Mouse (Mus musculus): ENCODE data around the gene Cstf2. TPM values are rescaled to one million over a fixed set of nuclear protein-coding genes. Genes with fewer than 3 reads are reported as not detected.

Cstf2 gene
- total RNA-seq (2015; ENCODE audit: low replicate concordance): 16.3 and 23.0 TPM in 2 replicates
- 20.9 and 24.5 TPM in 2 replicates for total RNA-seq (2017; ENCODE audit: low replicate concordance)

DNA sequence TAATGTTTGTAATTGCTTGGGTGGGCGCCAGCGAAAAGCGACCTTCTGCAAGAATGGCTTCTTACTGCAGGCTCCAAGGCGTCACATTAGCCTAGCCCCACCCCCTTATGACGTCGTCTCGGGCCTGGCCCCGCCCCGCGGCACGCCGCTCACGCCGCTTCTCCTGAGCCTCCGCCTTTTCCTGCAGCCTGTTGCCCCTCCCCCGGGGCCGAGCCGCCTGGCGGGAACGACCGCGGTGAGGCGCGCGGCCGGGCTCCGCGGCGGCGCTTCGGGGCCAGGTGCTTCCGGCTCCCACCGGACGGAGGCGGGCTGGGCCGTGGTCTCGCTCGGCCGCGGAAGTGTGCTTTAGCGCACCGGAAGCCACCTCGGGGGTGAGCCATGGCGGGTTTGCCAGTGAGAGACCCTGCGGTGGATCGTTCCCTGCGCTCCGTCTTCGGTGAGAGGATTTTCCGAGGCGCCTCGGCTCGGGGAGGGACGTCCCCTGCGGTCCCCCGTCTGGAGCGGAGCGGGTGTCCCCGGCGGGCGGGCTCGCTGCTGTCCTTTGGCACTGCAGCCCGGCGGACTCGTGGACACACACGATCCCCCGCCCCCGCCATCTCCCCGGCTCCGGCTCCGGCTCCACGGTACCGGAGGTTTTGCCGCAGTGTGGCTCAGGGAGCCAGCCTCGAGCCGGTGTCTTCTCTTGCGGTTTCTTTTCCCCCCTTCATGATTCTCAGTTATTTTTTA lies at the start of gene Cstf2:
Cstf2 (plus strand) TSS at position 201 of the 726 bp plus-strand sequence.
- ATAC-seq (replicated peaks; ENCODE audit: low FRiP score, poor library complexity, severe bottlenecking): peak; percentile 100

DNA sequence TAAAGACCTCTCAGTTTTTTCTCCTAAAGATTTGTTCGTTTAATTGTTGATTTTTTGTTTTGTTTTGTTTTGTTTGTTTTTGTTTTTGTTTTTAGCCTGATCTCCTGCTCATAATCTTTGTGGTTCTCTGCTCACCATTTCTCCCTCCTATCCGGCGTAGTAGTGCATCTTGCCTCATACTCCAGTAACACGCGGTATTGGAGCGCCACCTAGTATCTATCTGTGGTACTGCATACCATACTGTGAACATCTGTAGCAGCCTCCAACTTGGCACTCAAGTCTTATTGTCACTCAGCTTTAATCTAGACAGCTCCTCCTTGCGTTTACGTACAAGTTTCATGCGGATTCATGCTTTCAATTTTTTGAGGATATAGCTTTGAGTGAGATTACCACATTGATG lies 40.0 kb upstream of the Cstf2 start:
- ATAC-seq (replicated peaks; ENCODE audit: low FRiP score, poor library complexity, severe bottlenecking): no peak

- ATAC-seq (replicated peaks; ENCODE audit: low FRiP score, poor library complexity, severe bottlenecking): no peak
Observed at GRCm38 (mm10) chrX:134020664-134021063, 38.3 kb upstream of the Cstf2 start.

DNA sequence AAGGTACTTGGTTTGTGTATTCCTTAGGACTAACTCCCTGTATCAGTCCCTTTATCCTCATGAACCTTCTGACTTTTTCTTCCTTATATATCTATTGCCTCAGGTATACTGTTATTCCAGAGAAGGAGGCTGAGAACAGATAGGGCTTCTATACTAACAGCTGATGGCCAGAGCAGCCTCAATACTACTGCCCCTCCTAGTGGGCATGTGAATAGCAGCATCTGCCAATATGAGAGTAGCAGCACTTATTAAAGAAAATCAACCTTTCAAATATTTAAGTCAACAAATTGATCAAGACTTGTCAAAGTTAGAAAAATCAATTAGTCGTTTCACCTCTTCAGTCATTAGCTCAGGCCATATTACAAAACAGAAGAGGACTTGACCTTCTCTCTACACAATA lies 10.0 kb upstream of the Cstf2 start:
- ATAC-seq (replicated peaks; ENCODE audit: low FRiP score, poor library complexity, severe bottlenecking): no peak

DNA sequence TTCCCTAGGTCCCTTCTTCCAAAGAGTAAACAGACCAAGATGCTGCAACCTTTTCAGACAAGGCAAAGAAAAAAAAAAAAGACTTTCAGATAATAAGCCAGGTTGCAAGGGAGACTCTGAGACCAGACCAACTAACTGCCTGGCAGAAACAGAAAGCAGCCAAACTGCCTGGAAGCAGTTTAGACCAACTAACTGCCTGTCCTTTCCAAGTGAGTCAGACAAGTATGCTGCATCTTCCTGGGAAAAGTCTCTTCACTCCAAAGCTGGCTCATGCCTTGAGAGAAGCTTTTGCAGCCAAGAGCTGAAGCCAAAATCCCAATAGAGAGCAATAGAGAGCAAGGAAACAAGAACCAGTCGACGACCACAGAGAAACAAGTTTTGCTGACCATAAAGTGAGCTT lies 2.1 kb upstream of the Cstf2 start:
- no peak for ATAC-seq (replicated peaks; ENCODE audit: low FRiP score, poor library complexity, severe bottlenecking)

- no peak for ATAC-seq (replicated peaks; ENCODE audit: low FRiP score, poor library complexity, severe bottlenecking)
Observed at GRCm38 (mm10) chrX:134058040-134058875, 729 bp upstream of the Cstf2 start.

DNA sequence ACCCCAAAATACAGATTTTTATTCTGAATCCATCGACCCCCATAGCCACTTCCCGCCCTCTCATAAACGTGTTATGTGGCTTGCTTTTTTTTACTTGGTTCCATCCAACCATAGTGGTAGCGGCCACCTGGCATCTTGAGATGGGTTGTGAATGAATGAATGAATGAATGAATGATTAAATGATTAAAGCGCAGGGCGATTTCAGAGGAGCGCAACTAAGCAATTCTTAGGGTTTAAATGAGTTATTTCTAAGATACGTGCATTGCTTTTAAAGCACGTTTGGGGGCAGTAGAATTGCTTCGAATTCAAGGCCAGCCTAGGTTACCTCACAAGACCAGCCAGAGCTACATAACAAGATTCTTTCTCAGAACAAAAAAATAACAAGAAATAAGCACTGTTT lies 777 bp downstream of the Cstf2 start:
- peak; percentile 36; the same call in 1 of the 2 replicates for ATAC-seq (replicated peaks; ENCODE audit: low FRiP score, poor library complexity, severe bottlenecking)

- ATAC-seq (replicated peaks; ENCODE audit: low FRiP score, poor library complexity, severe bottlenecking): no peak
Observed at GRCm38 (mm10) chrX:134085453-134085852, 26.5 kb downstream of the Cstf2 start.

- no peak for ATAC-seq (replicated peaks; ENCODE audit: low FRiP score, poor library complexity, severe bottlenecking)
Observed at GRCm38 (mm10) chrX:134102641-134103040, 43.7 kb downstream of the Cstf2 start.

DNA sequence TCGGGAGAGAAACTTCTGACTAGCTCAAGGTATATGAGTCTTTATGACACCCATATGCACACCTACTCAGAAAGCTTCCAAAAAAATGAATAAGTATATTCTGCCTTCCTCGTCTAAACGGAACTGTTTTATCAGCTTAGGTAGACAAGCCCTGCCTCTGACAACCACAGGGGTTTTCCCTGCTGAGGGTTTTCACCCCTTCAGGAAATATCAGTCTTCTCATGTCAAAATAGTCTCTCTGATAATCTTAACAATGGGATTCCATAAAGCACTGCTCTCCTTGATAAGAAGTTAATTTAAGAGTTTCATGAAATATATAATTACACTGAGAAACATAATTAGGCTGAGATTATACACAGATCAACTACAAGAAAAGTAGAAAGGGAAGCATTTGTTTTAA lies 52.8 kb downstream of the Cstf2 start:
- no peak for ATAC-seq (replicated peaks; ENCODE audit: low FRiP score, poor library complexity, severe bottlenecking)

DNA sequence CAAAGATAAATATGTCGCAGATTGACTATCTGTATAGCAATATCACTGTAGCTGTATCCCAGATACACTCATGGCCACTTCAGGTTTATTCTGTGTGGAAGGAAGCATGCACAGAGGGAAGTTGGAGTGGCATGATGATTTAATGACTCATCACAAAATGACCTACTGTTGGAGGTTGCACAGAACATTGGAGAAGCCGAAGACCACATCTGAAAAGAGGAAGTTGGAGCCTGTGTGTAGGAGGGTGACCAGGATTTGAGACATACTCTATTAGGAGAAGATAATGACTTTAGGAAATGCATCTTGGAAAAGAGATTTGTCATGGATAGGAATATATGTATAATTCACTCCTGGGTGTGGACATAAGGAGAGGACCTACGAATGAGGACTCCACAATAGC lies 57.4 kb downstream of the Cstf2 start:
- no peak for ATAC-seq (replicated peaks; ENCODE audit: low FRiP score, poor library complexity, severe bottlenecking)

GRCm38 (mm10) chrX:134128549-134128948 lies 69.6 kb downstream of the Cstf2 start:
- ATAC-seq (replicated peaks; ENCODE audit: low FRiP score, poor library complexity, severe bottlenecking): no peak

DNA sequence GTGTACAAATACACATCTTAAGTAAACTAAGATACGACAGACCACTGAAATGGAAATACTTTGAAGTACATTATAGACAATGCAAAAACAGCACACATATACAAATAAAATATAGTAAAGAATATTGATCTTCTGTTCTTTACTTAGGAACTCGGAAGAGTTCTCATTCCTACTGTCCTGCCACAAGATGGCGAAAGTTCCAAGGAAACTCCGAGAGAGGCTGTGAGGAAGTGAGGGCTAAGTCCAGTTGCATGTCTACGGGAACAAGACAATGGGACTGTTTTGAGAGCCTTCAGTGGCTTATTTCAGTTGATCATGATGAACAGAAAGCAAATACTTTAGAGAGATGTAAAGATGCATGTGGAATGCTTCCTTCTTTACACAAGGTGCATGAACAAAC lies 73.3 kb downstream of the Cstf2 start:
- no peak for ATAC-seq (replicated peaks; ENCODE audit: low FRiP score, poor library complexity, severe bottlenecking)

GRCm38 (mm10) chrX:134133821-134134220 lies 74.8 kb downstream of the Cstf2 start:
- no peak for ATAC-seq (replicated peaks; ENCODE audit: low FRiP score, poor library complexity, severe bottlenecking)

Other genes starting within 250 kb of the Cstf2 start
- gene Tnmd, start 208.2 kb upstream of the Cstf2 start, total RNA-seq (2015; ENCODE audit: low replicate concordance): not detected in 2 replicates
- not detected in 2 replicates for gene Tnmd, start 208.2 kb upstream of the Cstf2 start, total RNA-seq (2017; ENCODE audit: low replicate concordance)
- not detected in 2 replicates for gene Tspan6, start 160.8 kb upstream of the Cstf2 start, total RNA-seq (2015; ENCODE audit: low replicate concordance)
- gene Tspan6, start 160.8 kb upstream of the Cstf2 start, total RNA-seq (2017; ENCODE audit: low replicate concordance): 0.28 TPM in 1 of 2 replicates, not detected in the other
- not detected in 2 replicates for gene Srpx2, start 150.8 kb upstream of the Cstf2 start, total RNA-seq (2015; ENCODE audit: low replicate concordance)
- not detected in 2 replicates for gene Srpx2, start 150.8 kb upstream of the Cstf2 start, total RNA-seq (2017; ENCODE audit: low replicate concordance)
- gene Sytl4, start 77.4 kb upstream of the Cstf2 start, total RNA-seq (2015; ENCODE audit: low replicate concordance): 3.5 TPM in 1 of 2 replicates, not detected in the other
- gene Sytl4, start 77.4 kb upstream of the Cstf2 start, total RNA-seq (2017; ENCODE audit: low replicate concordance): 3.5 TPM in 1 of 2 replicates, not detected in the other
- gene Xkrx, start 102.9 kb downstream of the Cstf2 start, total RNA-seq (2015; ENCODE audit: low replicate concordance): 1.7 TPM in 1 of 2 replicates, not detected in the other
- not detected in 2 replicates for gene Xkrx, start 102.9 kb downstream of the Cstf2 start, total RNA-seq (2017; ENCODE audit: low replicate concordance)
- not detected in 2 replicates for gene Arl13a, start 128.3 kb downstream of the Cstf2 start, total RNA-seq (2015; ENCODE audit: low replicate concordance)
- not detected in 2 replicates for gene Arl13a, start 128.3 kb downstream of the Cstf2 start, total RNA-seq (2017; ENCODE audit: low replicate concordance)
- not detected in 2 replicates for gene Nox1, start 162.8 kb downstream of the Cstf2 start, total RNA-seq (2015; ENCODE audit: low replicate concordance)
- gene Nox1, start 162.8 kb downstream of the Cstf2 start, total RNA-seq (2017; ENCODE audit: low replicate concordance): 0.28 TPM in 1 of 2 replicates, not detected in the other
- 8.6 and 16.9 TPM in 2 replicates for gene Trmt2b, start 217.8 kb downstream of the Cstf2 start, total RNA-seq (2015; ENCODE audit: low replicate concordance)
- gene Trmt2b, start 217.8 kb downstream of the Cstf2 start, total RNA-seq (2017; ENCODE audit: low replicate concordance): 6.6 and 8.2 TPM in 2 replicates
- not detected in 2 replicates for gene Tmem35a, start 236.0 kb downstream of the Cstf2 start, total RNA-seq (2015; ENCODE audit: low replicate concordance)
- gene Tmem35a, start 236.0 kb downstream of the Cstf2 start, total RNA-seq (2017; ENCODE audit: low replicate concordance): not detected in 2 replicates
- 15.6 and 15.9 TPM in 2 replicates for gene Cenpi, start 248.9 kb downstream of the Cstf2 start, total RNA-seq (2015; ENCODE audit: low replicate concordance)
- gene Cenpi, start 248.9 kb downstream of the Cstf2 start, total RNA-seq (2017; ENCODE audit: low replicate concordance): 12.8 and 15.8 TPM in 2 replicates

Measured in erythroblast, adult 5-6 weeks (primary cell).